Mouse (Mus musculus) intestine, postnatal 0 days (tissue): ENCODE measurements around the gene Nab1. TPM values are rescaled to one million over a fixed set of nuclear protein-coding genes. Genes with fewer than 3 reads are reported as not detected.

Experiments used
- ATAC-seq: fragments of 200-750 bp; cut with Nextera tagmentation; 2 replicates; pipeline ENCODE4 v1.8.0; 2017; ENCODE audit warnings: mild to moderate bottlenecking, moderate TSS enrichment, moderate library complexity
- H3K27ac ChIP-seq: fragments of 300-500 bp; sonication (generic); 2 replicates; pipeline ENCODE4 v1.5.1; 2014; ENCODE audit warnings: mild to moderate bottlenecking, low read depth, low read length, moderate library complexity
- H3K27me3 ChIP-seq: fragments of 300-500 bp; sonication (generic); replicated peaks from 2 replicates; pipeline ENCODE4 v1.6.1; 2014; ENCODE audit warnings: low read length, mixed read lengths; ENCODE audit not compliant: control insufficient read depth, insufficient read depth
- H3K36me3 ChIP-seq: fragments of 300-500 bp; sonication (generic); 2 replicates; pipeline ENCODE4 v1.6.1; 2014; ENCODE audit warnings: mild to moderate bottlenecking, moderate library complexity; ENCODE audit not compliant: control insufficient read depth, insufficient read depth
- H3K4me1 ChIP-seq: fragments of 300-500 bp; sonication (generic); replicated peaks from 2 replicates; pipeline ENCODE4 v1.6.1; 2014; ENCODE audit warnings: antibody characterized with exemption, low read length, mixed read lengths; ENCODE audit not compliant: control insufficient read depth, insufficient read depth
- H3K4me2 ChIP-seq: fragments of 300-500 bp; sonication (generic); replicated peaks from 2 replicates; pipeline ENCODE4 v1.6.1; 2014; ENCODE audit warnings: low read depth, mild to moderate bottlenecking, moderate library complexity
- H3K4me3 ChIP-seq: fragments of 300-500 bp; sonication (generic); 2 replicates; pipeline ENCODE4 v1.5.1; 2014; ENCODE audit warnings: low read depth, low read length
- H3K9ac ChIP-seq: fragments of 300-500 bp; sonication (generic); 2 replicates; pipeline ENCODE4 v1.6.1; 2014; ENCODE audit warnings: mild to moderate bottlenecking, low read depth, low read length
- H3K9me3 ChIP-seq: fragments of 300-500 bp; sonication (generic); 2 replicates; pipeline ENCODE4 v1.6.1; 2016; ENCODE audit warnings: mixed run types; ENCODE audit not compliant: control insufficient read depth
- CTCF ChIP-seq: sonication (generic); IDR thresholded peaks from 2 replicates; pipeline ENCODE4 v1.5.1; 2016; ENCODE audit warnings: low read depth, mild to moderate bottlenecking, control low read depth, antibody characterized with exemption, moderate library complexity
- WGBS: fragments of 180-500 bp; shearing (Covaris S2); extraction: QIAGEN DNeasy Blood & Tissue Kit; methylation state at CpG from one replicate; pipeline ENCODE4 v1.1.7; 2014; 5-methylcytosine and 5-hydroxymethylcytosine counted together
- polyA plus RNA-seq: library from polyadenylated mRNA; unstranded; fragments of >200 nt; fragmentation: Nextera tagmentation; extraction: Ambion mirVana; gene quantifications from 2 replicates; pipeline ENCODE4 v1.2.1, GENCODE M21; 2015

The Nab1 gene
- polyA plus RNA-seq, 1 experiment from 2014 or later: 10.3 TPM

DNA sequence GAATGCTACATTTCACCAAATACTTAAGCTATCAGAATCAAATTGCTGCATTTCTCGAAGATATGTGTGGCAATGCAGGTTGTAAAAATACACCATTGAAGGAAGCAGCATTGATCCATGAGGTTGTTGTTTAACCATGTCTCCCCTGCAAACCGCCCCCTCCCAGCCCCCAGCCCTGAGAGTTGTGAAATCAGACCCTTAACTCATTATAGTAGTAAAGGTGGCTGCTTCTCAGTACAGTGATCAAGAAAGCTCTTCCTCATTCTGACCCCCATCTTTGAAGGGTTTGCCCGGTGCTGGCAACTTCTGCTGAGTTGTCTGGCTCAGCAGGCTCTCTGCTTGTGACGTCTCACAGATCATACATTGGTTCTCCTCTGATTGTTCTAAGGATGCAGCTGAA, 66.4 kb downstream of the Nab1 start:
- Histone ChIP-seq H3K4me2 (no peak overlapping the region), H3K9me3 (no peaks in the 10 kb centered on the region), H3K4me1 (no peaks in the 10 kb centered on the region), H3K27ac (no peak overlapping the region), H3K4me3 (no peak overlapping the region), H3K9ac (no peak overlapping the region), H3K27me3 (no peaks in the 10 kb centered on the region), H3K36me3 (no peaks in the 10 kb centered on the region)
- no peak for ATAC-seq
- no peak for TF ChIP-seq CTCF
- WGBS: 42% methylated on average over 4 of the region's 4 CpGs

DNA sequence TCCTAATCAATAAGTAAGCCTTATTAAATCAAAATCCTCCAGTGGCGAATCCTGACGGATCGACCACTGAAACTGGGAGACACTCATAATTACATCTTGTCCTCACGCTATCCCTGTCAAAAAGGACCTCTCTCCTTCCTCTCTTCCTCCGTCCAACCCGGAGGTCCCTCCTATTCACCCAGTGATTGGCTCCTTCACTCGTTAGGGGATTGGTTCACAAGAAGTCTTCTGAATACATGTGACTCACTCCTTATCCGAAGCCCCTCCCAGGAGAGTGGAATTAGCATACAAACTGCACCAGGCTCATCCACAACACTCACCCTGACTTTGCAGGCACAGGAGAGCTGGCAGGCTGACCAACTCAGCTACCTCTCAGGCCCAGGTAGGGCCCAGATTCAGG, 68.7 kb downstream of the Nab1 start:
- no peak for ATAC-seq
- WGBS: 90% methylated on average over 8 of the region's 8 CpGs
- no peaks in the 10 kb centered on the region for H3K36me3 ChIP-seq
- no peak overlapping the region for H3K9ac ChIP-seq
- no peak overlapping the region for H3K4me3 ChIP-seq
- H3K9me3 ChIP-seq: no peaks in the 10 kb centered on the region
- no peaks in the 10 kb centered on the region for H3K4me1 ChIP-seq
- no peak overlapping the region for H3K27ac ChIP-seq
- H3K4me2 ChIP-seq: no peak overlapping the region
- no peaks in the 10 kb centered on the region for H3K27me3 ChIP-seq
- no peak for TF ChIP-seq CTCF

DNA sequence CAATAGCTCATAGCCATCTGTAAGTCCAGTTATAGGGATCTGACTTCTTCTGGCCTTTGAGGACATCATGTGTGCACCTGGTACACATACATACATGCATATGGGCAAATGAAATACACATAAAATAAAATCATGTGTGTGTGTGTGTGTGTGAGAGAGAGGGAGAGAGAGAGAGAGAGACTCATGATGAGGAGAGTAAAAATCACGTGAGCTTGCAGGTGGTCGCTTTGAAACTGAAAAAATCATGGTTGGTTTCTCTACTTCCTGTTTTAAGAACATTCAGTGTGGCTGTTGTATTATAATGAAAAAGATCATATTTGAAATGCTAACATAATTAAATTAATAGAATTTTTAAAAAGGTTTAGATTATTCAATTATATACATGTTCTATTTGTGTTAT, 69.9 kb downstream of the Nab1 start:
- no peaks in the 10 kb centered on the region for H3K36me3 ChIP-seq
- ATAC-seq: no peak
- no peak overlapping the region for H3K4me3 ChIP-seq
- H3K9me3 ChIP-seq: no peaks in the 10 kb centered on the region
- no peaks in the 10 kb centered on the region for H3K4me1 ChIP-seq
- no peak for TF ChIP-seq CTCF
- no peak overlapping the region for H3K27ac ChIP-seq
- H3K4me2 ChIP-seq: no peak overlapping the region
- 89% methylated on average over 2 of the region's 2 CpGs for WGBS
- H3K9ac ChIP-seq: no peak overlapping the region
- H3K27me3 ChIP-seq: no peaks in the 10 kb centered on the region

DNA sequence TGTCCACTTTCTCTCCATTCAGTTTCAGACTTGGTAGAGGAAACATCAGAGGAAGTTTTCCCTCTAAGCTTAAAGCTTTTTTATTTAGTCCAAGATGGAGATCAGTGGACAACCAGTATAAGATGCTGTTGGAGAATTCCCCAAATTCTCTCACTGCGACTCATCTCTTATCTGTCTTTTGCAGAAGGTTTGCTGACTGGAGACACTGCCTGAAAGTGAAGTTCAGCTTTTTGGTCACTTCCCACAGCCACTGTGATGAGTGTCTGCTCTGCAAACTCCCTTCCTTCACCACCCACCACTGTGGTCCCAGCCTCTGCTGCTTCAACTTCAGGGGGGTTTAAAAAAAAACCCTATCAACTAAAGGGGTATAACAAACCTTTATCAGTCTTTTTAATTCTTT, 70.4 kb downstream of the Nab1 start:
- TF ChIP-seq CTCF: no peak
- ATAC-seq: no peak
- Histone ChIP-seq H3K4me3 (no peak overlapping the region), H3K27ac (no peak overlapping the region), H3K36me3 (no peaks in the 10 kb centered on the region), H3K4me2 (no peak overlapping the region), H3K27me3 (no peaks in the 10 kb centered on the region), H3K4me1 (no peaks in the 10 kb centered on the region), H3K9ac (no peak overlapping the region), H3K9me3 (no peaks in the 10 kb centered on the region)
- WGBS: 80% methylated on average over 1 of the region's 1 CpGs

DNA sequence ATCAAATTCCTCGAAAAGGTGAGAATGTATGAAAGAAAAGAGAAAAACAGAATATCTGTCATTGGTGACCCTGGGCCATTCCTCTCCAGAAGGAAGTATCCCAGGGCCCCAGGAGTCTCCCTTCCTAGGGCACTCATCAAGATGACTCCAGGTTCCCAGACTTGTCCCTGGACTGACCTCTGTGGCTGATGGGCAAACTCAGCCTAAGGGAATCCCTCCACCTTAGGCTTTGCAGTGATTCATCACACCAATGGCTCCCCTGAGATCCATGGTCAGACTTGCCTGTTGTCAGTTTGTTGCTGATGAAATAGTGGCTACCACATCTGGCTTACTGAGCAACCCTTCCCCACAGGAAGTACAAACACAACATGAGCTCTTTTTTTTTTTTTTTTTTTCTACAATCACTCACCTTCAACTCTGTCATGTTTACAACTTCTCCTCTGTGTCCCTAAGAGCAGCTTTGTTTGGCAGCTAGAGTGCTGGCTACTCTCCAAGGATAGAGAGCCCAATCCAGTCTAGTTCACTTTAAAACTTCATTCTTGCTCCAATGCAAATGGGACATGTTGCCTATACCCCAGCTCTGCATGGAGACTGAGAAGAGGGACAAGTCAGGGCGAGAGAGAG, 72.5 kb downstream of the Nab1 start:
- no peaks in the 10 kb centered on the region for H3K4me1 ChIP-seq
- no peak overlapping the region for H3K4me3 ChIP-seq
- WGBS: 47% methylated on average over 2 of the region's 2 CpGs
- no peaks in the 10 kb centered on the region for H3K27me3 ChIP-seq
- H3K4me2 ChIP-seq: no peak overlapping the region
- no peak for ATAC-seq
- no peak overlapping the region for H3K27ac ChIP-seq
- TF ChIP-seq CTCF: no peak
- H3K9ac ChIP-seq: no peak overlapping the region
- H3K9me3 ChIP-seq: no peaks in the 10 kb centered on the region
- H3K36me3 ChIP-seq: no peaks in the 10 kb centered on the region

DNA sequence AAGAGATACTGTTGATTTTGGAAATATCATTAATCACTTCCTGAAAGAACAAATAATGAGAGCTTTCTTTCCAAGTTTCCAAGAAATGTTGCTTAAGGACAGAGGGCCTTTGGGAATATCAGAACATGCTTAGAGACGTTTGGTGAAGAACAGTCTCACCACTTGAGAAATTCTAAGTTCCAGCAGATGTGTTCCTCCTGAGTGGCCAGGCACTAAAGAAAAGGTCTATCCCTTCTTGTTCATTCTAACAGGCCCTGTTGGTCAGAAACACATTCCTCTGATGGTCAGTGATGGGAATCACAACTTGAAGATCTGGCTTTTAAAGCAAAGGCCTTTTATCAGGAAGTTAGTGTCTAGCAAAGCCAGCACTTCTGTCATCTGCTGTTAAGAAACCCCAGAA, 76.6 kb downstream of the Nab1 start:
- H3K4me3 ChIP-seq: no peak overlapping the region
- 51% methylated on average over 1 of the region's 1 CpGs for WGBS
- no peaks in the 10 kb centered on the region for H3K27me3 ChIP-seq
- H3K9me3 ChIP-seq: no peaks in the 10 kb centered on the region
- H3K4me1 ChIP-seq: no peaks in the 10 kb centered on the region
- no peak overlapping the region for H3K9ac ChIP-seq
- H3K27ac ChIP-seq: no peak overlapping the region
- no peak overlapping the region for H3K4me2 ChIP-seq
- no peak for TF ChIP-seq CTCF
- H3K36me3 ChIP-seq: no peaks in the 10 kb centered on the region
- ATAC-seq: no peak

DNA sequence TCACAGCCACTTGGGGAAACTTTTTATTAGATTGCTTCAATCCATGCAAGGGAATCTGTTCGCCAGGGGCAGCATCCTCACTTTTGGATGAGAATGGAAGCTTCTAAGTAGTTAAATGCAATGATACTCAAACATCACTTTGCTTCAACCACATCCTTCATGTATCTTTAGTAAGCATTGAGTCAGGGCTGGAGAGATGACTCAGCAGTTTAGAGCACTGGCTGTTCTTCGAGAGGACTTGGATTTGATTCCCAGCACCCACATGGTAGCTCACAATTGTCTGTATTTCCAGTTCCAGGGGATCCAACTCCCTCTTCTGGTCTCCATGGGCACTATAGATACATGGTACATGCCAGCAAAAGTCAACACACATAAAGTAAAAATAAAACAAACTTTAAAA, 77.4 kb downstream of the Nab1 start:
- Histone ChIP-seq H3K9ac (no peak overlapping the region), H3K27me3 (no peaks in the 10 kb centered on the region), H3K27ac (no peak overlapping the region), H3K4me3 (no peak overlapping the region), H3K9me3 (no peaks in the 10 kb centered on the region), H3K4me2 (no peak overlapping the region), H3K36me3 (no peaks in the 10 kb centered on the region), H3K4me1 (no peaks in the 10 kb centered on the region)
- 85% methylated on average over 2 of the region's 2 CpGs for WGBS
- ATAC-seq: no peak
- TF ChIP-seq CTCF: no peak
